Mouse (Mus musculus): Measurements from ENCODE around the gene Gm16253.

Gene Gm16253

DNA sequence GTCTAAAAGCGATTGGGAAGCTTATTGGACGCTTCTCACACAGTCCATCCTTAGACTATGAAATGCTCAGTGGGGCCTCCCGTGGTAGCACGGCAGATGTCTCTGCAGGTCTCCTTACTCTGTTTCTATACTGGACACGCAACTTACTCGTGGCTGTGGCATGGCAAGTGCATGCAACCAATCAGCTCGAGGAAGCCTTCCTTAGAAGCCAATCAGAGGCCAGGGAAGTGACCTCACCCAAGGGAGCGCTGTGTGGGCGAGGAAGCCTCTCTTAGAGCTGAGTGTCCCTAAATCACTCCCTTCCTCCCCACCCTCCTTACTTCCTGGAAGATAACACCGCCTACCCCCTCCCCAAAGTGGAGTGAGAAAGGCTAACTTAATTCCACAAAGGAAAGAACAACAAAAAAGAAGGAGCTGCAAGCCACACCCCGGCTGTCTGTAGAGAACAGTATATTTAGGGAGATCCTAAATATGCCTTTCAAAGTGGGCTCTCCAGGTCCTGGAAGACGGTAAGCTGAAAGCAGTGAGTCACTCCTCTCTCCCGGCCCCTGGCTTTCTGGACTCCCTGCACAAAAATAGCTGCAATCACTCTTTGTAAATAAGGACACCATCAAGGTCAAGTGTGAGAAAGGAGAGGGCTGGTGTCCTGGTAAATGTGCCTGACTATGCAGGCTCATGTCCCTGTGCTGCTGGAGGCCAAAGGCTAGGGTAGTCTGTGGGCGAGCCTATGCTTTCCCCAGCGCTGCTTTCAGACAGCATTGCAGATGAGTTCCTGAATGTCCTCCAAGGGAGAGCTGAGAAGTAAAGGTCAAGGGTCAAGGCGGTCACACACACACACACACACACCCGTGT lies at the start of gene Gm16253:
TSS of gene Gm16253 (plus strand) at position 295 of the 852 bp plus-strand sequence.
- in situ Hi-C loops (cut with MboI, MseI): loop anchor here (5.0 kb wide), 1 partner anchor 35 kb away; no protein-coding TSS in a partner anchor

- in situ Hi-C loops (cut with MboI, MseI): loop anchor here in 1 of 2 experiments (10.0 kb wide), 1 partner anchor 126 kb away; no protein-coding TSS in a partner anchor
Observed at GRCm38 (mm10) chr3:96528506-96528905, 48.3 kb upstream of the Gm16253 start.

DNA sequence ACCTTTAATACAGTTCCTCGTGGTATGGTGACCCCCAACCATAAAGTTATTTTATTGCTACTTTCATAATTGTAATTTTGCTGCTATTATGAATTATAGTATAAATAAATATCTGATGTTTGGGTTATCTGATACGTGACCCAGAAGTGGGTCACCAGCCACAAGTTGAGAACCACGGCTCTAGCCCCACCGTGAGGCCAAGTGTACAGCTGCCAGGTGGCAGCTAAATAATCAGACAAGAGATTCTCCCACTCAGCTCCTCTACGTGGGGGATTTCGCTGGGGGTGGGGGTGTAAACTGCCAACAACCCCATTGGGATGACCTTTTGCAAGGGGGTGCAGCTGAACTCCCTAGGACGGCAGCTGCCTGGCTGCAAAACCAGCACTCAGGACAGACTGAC lies 44.7 kb upstream of the Gm16253 start:
- in situ Hi-C loops (cut with MboI, MseI): no loop called here

DNA sequence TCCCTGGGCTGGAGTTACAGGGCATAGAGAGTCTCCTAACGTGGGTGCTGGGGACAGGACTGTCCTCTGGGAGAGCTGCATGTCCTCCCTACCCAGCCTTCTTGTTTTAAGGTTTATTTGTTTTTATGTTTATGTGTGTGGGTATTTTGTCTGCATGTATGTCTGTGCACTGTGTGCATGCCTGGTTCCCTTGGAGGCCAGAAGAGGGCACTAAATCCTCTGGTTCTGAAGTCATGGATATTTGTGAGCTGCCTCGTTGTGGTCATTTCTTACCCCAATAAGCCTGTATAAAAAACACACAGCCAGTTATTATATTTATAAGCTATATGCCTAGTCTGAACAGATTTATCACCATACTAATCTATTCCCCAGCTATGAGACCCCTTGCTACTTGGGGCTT lies 42.5 kb upstream of the Gm16253 start:
- in situ Hi-C loops (cut with MboI, MseI): no loop called here

- in situ Hi-C loops (cut with MboI, MseI): no loop called here
Observed at GRCm38 (mm10) chr3:96539316-96539715, 37.5 kb upstream of the Gm16253 start.

DNA sequence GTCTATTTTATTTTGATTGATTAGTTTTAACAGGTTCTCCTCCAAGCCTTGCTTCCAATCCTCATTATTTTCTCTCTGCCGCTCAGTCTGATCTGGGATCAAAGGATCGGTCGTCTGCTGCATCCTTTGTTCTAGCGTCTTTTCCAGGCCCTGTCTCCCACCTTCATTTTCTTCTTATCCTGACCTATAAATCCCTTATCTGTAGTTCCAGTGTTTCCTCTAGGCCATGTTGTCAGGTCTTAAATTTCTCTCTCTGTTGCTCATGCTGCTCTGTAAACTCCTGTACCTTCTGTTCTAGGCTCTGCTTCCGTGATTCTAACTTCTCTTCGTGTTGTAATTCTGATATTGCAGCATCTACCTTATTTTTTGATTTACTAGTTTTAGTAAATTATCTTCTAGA lies 36.0 kb upstream of the Gm16253 start:
- in situ Hi-C loops (cut with MboI, MseI): loop anchor here (5.0 kb wide), 2 partner anchors 37 to 107 kb away; partner anchors contain the start of genes Gm16253 (in 2 of the 2) and Itga10 (in 1 of the 2)

DNA sequence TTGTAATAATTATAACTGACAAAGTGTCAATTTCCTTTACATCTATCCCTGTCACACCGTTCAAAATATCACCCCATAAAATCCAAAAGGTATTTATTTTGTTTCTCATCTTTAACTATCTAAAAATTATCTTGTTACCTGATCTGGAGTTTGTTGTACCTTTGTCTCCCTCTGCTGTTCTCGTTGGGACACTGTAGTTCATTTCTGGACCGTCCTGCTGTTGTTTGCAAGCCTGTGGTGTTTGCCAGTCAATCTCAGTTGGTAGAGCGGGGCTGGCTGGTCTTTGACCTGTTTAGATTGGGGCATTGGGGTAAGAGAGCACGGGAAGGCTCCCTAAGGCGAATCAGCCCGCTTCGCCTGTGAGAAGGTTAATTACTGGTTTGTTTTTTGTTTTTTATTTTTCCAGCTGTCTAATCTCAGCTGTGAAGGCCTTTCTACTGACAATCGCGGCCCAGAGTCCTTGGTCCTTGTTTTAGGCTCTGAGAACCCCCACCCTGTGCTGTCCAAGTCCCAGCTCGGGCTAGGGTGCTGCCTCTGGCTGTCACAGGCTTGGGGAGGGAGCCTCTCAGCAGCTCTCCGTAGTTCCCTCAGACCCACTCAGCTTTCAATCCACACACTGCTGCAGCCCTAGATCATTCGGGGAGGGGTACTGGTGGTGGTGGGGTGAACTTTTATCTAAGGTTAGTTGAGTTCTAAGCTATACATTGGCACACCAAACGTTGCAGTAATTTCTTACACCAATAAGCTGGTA lies 35.3 kb upstream of the Gm16253 start:
- in situ Hi-C loops (cut with MboI, MseI): loop anchor here (5.0 kb wide), 2 partner anchors 36 to 106 kb away; partner anchors contain the start of genes Gm16253 (in 2 of the 2) and Itga10 (in 1 of the 2)

DNA sequence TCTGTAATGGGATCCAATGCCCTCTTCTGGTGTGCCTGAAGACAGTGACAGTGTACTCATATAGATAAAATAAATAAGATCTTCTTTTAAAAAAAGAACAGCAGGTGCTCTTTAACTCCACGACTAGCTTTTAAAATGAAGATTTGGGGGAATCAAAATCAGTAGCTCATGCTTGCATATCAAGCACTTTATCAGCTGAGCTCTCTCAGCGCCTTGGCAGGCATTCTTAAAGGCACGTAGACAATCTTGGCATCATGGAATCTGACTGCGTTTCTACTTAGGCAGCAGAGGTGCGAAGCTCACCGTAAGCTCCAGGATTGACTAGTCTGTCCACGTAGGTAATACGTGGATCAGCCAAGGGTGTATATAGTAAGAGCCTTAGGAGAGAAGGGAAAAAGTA lies 34.2 kb upstream of the Gm16253 start:
- in situ Hi-C loops (cut with MboI, MseI): loop anchor here (5.0 kb wide), 2 partner anchors 35 to 105 kb away; partner anchors contain the start of genes Gm16253 (in 2 of the 2) and Itga10 (in 1 of the 2)

- in situ Hi-C loops (cut with MboI, MseI): loop anchor here (5.0 kb wide), 2 partner anchors 34 to 104 kb away; partner anchors contain the start of genes Gm16253 (in 2 of the 2) and Itga10 (in 1 of the 2)
Observed at GRCm38 (mm10) chr3:96543345-96543744, 33.4 kb upstream of the Gm16253 start.

DNA sequence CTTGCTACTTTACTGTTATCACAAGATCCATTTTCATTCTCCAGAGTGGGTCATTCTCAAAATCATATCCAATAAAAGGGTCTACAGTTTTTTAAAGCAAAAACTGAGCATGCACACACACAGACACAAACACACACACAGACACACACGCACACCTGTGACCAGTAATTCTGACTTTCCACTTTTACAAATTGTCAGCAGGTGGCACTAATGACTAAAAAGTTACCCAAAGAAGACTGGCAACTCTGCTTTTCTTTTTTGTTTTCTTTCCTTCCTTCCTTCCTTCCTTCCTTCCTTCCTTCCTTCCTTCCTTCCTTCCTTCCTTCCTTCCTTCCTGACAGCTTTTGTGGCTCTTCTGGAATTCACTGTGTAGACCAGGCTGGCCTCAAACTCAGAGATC lies 31.2 kb upstream of the Gm16253 start:
- in situ Hi-C loops (cut with MboI, MseI): loop anchor here in 1 of 2 experiments (5.0 kb wide), 1 partner anchor 92 kb away; the partner anchor contains the start of genes Gm42957 and Pex11b

DNA sequence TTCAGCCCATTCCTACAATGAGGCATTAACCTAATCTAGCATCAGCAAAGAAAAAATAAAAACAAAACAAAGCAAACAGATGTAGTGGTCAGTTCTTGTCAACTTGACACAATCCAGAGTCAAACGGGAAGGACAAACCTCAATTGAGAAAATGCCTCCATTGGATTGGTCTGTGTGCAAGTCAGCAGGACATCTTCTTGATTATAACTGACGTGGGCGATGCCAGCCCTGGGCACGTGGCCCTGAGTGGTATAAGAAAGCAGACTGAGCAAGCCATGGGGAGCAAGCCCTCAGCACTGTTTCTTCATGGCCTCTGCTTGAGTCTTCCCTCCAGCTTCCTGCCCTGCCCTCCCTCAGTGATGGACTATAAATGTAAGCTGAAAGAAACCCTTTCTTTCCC lies 29.9 kb upstream of the Gm16253 start:
- in situ Hi-C loops (cut with MboI, MseI): loop anchor here in 1 of 2 experiments (5.0 kb wide), 1 partner anchor 90 kb away; the partner anchor contains the start of genes Gm42957 and Pex11b

GRCm38 (mm10) chr3:96547389-96547960 lies 29.3 kb upstream of the Gm16253 start:
- in situ Hi-C loops (cut with MboI, MseI): loop anchor here in 1 of 2 experiments (5.0 kb wide), 1 partner anchor 90 kb away; the partner anchor contains the start of genes Gm42957 and Pex11b

- in situ Hi-C loops (cut with MboI, MseI): loop anchor here in 1 of 2 experiments (5.0 kb wide), 1 partner anchor 88 kb away; the partner anchor contains the start of genes Gm42957 and Pex11b
Observed at GRCm38 (mm10) chr3:96548824-96549223, 28.0 kb upstream of the Gm16253 start.

DNA sequence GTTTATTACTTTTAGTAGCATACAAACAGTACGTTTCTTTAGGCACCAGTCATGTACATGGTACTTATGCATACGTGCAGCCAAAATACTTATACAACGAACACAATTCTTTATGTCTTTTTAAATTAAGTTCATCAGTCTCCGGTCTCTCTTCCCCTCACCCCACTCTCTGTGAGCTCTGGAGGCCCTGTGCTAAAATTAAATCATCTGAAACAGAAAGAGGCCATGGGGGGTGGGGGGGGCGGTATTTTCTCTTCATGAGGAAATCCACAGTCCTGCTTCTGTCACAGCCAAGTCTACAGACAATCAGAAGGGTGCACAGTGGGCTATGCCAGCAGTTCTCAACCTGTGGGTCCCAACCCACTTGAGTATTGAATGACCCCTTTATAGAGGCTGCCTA lies 27.4 kb upstream of the Gm16253 start:
- in situ Hi-C loops (cut with MboI, MseI): loop anchor here in 1 of 2 experiments (5.0 kb wide), 1 partner anchor 88 kb away; the partner anchor contains the start of genes Gm42957 and Pex11b

- in situ Hi-C loops (cut with MboI, MseI): loop anchor here in 1 of 2 experiments (25.0 kb wide), 1 partner anchor 889 kb away; the partner anchor contains the start of gene Mcl1
Observed at GRCm38 (mm10) chr3:96551203-96551602, 25.6 kb upstream of the Gm16253 start.

DNA sequence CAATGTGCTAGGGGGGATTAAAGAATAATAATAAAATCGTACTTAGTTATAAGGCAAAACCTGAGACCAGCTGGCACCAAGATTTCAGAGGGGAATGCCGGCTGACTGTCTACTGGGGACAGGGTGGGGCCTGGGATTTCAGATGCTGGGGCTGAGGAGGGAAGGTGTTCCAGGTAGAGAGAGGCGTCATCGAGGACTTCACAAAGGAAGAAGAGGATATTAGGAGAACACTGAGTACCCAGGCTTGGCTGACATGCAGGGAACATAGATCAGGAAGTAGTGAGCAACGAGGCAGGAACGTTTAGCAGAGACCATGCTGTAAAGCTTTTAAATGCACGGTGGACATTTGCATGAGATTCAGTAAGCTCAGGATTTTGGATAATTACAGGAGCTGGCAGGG lies 24.9 kb upstream of the Gm16253 start:
- in situ Hi-C loops (cut with MboI, MseI): loop anchor here in 1 of 2 experiments (25.0 kb wide), 1 partner anchor 890 kb away; the partner anchor contains the start of gene Mcl1

GRCm38 (mm10) chr3:96553601-96554000 lies 23.2 kb upstream of the Gm16253 start:
- in situ Hi-C loops (cut with MboI, MseI): loop anchor here in 1 of 2 experiments (25.0 kb wide), 1 partner anchor 891 kb away; the partner anchor contains the start of gene Mcl1

DNA sequence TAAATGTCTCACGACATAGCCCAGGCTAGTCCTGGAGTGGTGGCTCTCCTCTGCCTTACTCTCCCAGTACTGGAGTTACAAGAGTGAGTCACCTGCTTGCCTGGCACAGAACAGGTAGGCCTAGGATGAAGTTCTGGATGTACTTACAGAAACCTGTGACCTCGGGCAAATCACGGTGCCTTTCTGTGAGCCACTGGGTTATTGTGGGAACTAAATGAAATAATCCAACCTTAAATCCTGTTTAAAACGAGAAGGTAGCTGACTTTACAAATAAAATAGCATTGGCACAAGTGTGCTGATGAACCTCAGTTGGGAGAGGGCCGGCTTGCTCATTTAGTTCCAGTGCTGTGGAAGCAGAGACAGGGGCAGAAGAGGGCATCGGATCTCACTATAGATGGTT lies 22.5 kb upstream of the Gm16253 start:
- in situ Hi-C loops (cut with MboI, MseI): loop anchor here in 1 of 2 experiments (25.0 kb wide), 1 partner anchor 892 kb away; the partner anchor contains the start of gene Mcl1

DNA sequence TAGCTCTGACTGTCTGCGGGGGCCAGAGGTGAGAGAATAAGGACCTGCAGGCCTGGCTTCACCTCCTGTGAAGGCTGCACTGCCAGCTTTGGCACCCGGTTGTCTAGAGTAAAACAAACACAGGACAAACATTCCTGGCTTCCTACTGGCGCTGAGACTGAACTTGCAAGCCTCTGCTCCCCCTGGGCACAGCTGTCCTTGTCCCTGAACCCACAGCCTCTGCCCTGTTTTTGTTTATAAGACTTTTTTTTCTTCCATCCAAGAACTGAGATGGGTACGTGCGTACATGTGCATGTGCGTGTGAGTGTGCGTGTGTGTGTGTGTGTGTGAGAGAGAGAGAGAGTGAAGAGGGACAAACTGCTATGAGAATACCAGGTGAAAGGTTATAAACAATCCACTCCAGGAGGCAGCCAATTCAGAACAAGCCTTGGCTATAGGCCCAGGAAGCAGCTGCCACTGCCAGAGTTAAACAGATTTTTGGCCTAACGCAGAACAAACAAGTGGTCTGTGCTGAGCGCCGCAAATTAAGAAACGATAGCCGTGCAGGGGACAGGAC lies 21.7 kb upstream of the Gm16253 start:
- in situ Hi-C loops (cut with MboI, MseI): loop anchor here in 1 of 2 experiments (25.0 kb wide), 1 partner anchor 893 kb away; the partner anchor contains the start of gene Mcl1

GRCm38 (mm10) chr3:96555999-96556614 lies 20.7 kb upstream of the Gm16253 start:
- in situ Hi-C loops (cut with MboI, MseI): loop anchor here in 1 of 2 experiments (25.0 kb wide), 1 partner anchor 894 kb away; the partner anchor contains the start of gene Mcl1

Measured in T-helper 17 cell (primary cell).